Mouse (Mus musculus) cerebral cortex, adult 2 months (tissue): ENCODE data around the gene Cltc.

Experiments used
- WGBS: fragments of 180-500 bp; shearing (Covaris S2); methylation state at CpG from one replicate; pipeline ENCODE4 v1.1.7; 2018; 5-methylcytosine and 5-hydroxymethylcytosine counted together

Cltc gene

DNA sequence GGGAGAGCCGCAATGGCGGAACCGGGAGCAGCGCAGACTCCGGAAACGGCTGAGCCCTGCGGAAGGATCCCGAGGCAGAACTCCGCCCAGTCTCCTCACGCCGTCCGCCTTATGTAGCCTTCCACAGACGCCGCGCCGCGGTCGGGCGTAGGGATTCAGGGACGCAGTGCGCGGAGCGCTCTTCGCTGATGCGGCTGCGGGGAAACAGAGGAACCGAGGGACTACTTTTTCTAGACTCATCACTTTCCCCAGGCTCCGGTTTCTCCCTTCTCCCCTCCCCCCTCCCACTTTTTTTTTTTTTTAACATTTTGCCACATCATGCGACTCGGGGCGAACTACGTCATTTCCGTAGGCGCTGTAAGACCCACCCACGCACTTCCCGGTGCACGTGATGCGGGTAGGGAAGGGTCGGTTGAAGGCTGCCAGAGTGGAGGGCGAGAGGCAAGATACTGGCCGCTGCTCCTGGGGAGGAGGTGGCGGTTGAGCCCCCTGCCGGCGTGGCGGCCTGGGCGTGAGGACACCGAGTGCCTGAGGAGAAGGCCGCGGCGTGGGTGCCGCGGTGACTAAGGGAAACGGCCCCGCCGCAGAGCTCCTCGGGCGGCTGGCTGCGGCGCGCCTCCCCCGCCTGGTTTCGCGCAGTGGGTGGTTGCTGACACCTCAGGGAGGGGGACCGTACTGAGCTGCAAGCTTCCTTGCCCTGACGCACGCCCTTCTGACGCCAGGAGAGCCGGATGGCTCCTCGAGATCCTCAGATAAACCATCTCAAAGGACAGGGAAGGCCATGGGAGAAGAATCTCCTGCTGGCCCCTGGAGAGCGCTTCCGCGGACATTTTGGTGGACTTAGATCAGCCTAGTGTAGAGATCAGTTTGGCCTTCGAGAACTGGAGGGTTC is at the start of gene Cltc:
Cltc (minus strand) TSS at position 86 of the 892 bp plus-strand sequence.
- WGBS: under 1% methylated on average over 73 of the region's 73 CpGs

DNA sequence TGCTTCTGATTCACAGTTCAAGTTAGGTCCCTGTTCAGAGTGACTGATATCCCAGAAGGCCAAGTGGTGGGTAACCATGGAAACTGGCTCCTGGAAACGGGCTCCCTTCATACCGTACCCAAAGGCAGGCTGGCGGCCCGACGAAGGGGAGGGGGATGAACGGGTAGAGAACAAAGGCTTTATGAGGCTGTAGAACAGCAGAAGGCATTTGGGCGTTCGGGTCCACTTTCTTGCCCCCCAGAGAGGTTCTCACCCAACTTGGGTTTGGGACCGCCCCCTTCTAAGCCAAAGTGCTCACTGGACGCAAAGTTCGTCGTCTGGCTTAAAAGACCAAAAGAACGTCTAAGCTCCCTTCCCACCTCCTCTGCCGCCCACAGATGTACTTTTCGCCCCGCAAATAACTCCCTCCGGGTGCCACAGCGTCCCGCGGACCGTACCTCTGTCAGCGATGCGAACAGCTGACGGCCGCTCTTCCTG is 49.7 kb upstream of the Cltc start:
- 2% methylated on average over 25 of the region's 25 CpGs for WGBS

DNA sequence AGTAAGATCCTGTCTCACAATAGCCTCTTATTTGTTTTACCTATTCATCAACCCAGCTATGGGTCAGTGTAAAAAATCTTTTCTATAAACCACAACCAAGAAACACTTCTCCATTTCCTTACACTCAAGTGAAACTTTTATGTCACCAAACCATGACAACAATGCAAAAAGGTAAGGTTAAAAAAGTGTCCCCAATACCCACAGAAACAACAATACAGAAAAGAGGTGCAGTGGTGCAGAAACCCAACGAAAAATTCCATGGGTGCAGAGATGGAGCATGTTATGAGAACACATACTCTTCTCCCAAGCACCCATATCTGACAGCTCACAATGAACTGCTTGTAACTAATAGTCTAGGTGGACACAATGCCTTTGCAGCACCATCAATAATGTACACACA is 36.8 kb upstream of the Cltc start:
- WGBS: 85% methylated on average over 1 of the region's 1 CpGs

DNA sequence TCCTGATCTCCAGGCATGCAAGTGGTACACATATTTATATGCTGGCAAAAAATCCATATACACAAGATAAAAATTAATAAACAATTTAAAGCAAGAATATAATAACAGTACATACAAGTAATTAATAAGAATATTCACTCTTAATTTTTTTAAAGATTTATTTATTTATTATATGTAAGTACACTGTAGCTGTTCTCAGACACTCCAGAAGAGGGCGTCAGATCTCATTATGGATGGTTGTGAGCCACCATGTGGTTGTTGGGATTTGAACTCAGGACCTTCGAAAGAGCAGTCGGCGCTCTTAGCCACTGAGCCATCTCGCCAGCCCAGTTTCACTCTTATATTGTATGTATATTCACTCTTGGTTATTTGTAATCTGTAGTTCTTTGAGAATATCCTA is 30.1 kb upstream of the Cltc start:
- WGBS: 97% methylated on average over 5 of the region's 5 CpGs

DNA sequence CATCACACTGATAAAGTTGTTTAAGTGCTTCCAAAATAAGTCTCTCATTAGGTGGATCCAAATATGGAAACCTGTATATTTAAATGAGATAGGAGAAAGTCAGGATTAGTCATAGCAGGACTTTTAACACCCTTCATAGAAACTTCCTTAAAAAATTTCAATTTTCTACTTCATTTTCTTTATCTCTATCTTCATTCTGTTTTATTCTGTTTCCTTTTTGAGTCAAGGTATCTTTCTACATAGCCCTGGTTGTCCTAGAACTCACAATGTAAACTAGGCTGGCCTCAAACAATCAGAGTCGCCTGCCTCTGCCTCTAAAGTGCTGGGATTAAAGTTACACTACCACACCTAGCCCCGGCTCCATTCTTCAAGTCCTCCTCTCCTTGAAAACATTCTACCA is 28.4 kb upstream of the Cltc start:
- 94% methylated on average over 2 of the region's 2 CpGs for WGBS

DNA sequence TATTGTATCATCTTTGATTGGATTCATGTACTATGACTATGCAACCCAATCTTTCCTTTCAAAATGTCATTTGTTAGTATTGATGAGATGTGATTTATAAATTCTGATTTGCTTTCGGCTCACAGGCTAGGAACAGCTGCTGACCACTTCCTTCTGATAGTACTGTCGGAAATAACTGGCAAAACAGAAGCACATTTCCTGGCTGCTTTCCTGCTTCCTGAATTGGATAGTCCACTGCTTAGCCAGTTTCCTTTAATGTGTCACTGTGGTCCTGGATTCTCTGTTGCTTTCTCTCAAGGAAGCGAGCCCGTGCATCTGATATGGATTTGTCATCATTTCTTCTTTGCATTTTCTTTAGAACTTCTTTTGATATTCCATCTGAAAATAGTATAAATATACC is 12.5 kb upstream of the Cltc start:
- 74% methylated on average over 4 of the region's 4 CpGs for WGBS

DNA sequence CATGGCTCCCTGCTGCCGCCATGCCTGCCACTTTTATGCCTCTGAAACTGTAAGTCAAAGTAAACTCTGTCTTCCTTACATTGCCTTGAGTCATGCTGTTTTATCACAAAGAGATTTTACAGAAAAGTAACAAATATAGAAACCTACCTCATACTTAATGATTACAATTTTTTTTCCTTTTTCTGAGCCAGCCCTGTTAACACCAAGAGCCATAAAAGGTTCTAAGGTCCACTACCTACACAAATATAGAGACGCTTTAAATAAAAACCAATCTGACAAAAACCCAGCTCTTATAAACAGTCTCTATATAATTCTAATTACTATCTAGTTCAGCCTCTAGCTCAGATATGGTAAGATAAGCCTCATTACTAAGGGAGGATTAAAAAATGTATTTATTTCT is 7.1 kb upstream of the Cltc start:
- WGBS: 95% methylated on average over 2 of the region's 2 CpGs

DNA sequence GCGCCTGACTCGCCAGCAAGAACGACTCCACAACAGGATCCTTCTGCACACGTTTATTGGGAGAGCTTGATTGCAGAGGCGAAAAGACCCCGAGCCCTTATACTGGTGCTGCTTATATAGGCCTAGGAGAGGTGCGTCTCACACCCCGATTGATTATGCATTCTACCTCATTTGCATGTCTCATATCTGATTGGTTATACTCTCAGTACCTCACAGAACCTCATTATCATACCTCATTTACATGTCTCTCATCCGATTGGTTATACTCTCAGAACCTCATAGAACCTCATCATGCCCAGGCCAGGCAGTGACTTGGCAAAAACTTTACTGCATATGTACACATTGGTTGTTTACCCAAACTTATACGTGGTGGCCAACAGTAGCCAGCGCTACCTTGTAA is 5.8 kb upstream of the Cltc start:
- WGBS: 92% methylated on average over 11 of the region's 11 CpGs

DNA sequence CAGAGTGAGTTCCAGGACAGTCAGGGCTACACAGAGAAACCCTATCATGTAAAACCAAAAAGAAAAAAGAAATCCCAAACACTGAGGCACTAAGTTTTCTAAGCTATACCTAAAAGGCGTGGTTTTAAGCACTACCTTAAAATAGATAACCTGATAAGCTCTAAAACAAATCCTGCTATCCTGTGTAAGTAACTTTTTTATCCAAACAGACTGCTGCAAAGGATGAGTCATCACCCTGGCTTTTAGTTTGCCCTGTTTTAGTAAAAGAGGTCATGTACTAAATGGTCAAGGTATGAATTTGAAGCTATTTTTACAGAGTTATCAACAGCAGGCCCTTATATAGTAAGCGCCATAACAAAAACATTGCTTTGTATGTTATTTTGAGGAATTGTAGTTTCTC is 2.5 kb upstream of the Cltc start:
- 80% methylated on average over 2 of the region's 2 CpGs for WGBS

DNA sequence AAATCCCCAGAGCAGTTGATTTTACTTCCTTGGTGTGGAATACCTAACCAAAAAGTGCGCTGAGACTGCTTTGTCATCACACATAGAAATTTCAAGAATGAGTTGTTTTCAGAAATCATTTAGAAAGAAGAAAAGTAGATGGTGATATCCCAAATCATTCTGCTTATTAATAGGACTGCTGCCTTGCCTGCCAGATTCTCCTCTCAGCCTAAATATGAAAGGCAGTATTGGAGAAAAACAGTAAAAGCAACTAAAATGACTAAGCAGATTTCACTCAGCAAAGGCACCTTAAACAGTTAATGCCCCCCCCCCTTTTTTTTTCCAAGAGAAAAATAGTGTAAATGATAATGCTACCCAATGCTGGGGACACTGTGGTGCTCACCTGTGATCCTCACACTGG is 1.9 kb upstream of the Cltc start:
- 90% methylated on average over 1 of the region's 1 CpGs for WGBS

DNA sequence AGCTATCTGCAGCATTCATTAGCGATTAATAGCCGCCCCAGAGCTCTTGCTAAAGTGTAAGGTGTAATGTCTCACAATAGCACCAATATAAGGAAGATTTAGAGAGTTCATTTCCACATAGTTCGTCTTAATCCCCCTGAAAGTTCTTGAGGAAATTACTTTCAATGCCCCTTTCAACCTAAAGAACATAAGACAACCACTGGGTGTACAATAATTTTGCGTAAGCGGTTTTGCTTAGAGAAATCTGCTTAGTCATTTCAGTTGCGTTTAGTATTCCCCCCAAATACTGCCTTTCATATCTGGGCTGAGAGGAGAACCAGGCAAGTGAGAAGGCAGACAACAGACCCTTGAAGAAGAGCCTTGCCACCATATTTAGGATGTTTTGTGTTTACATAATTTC is 1.2 kb upstream of the Cltc start:
- 24% methylated on average over 6 of the region's 6 CpGs for WGBS

DNA sequence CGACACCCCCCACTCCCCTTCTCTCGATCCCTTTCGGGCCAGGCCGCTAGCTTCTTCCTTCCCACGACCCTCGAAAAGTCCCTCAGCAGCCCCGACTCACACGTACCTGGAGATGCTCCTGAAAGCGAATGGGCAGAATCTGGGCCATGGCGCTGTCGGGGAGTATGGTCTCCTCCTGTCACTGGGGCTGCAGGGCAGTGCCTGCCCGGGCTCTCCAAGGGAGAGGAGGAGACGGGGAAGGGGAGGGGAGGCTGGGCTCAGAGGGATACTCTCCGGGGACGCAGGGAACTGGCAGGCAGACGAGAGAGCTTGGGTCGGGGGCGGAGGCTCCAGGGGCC is 254 bp downstream of the Cltc start:
- WGBS: under 1% methylated on average over 18 of the region's 18 CpGs

DNA sequence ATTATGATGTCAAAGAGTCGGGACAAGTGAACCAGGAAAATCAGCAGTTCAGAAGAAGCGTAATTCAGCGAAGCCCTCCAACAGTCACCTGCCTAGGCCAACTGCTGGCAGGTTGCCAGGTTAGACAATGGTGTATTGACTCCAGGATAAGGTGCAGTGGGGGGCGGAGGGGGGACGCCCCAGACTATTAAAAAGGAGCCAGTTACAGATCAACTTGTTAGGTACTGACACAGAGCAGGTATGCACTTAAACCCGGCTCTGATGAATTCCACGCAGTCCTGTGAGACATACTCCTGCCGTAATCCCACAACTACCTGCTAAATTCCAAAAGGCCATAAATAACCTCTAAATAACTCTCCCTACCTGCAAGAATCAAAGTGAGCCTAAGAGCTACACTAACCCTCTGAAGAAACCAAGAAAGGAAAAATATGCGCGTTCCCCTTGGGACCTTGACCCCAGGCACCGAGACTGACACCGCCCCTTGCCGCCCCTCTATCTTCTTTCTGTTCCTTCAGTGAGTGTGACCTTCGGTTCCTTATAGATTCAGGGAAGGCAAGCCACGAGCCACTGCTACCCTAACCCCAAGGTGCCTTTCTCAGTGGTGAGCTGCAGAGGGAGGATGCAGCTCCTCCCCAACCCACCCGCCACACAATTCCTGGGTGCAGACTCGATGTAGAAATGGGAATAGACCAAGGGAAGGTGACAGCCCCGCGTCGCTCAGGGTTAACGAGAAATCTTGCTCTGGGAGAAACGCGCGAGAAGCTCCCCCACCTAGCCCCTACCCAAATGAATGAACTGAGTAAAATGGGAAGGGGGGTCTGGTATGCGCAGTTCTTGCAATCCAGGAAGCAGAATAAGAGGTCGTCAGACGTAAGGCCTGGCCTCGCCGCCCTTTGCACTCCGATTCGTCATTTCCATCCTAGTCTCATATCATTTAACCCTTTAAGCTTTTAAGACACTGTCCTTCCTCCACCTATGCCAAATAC is 916 bp downstream of the Cltc start:
- under 1% methylated on average over 31 of the region's 31 CpGs for WGBS

DNA sequence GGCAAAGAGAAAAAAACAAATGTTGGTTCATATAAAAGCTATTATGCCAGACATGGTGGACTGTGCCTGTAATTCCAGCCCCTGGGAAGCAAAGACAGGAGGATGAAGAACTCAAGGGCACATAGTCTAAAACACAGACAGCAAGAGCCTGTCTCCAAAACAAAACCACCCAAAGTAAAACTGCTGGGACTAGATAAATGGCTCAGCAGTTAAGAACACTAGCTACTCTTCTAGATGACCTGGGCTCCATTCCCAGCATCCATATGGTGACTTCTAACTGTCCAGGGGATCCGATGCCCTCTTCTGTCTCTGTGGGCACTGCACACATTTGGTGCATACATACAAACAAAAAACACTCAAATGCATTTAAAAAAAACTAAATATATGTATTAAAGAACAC is 6.4 kb downstream of the Cltc start:
- WGBS: 76% methylated on average over 1 of the region's 1 CpGs

DNA sequence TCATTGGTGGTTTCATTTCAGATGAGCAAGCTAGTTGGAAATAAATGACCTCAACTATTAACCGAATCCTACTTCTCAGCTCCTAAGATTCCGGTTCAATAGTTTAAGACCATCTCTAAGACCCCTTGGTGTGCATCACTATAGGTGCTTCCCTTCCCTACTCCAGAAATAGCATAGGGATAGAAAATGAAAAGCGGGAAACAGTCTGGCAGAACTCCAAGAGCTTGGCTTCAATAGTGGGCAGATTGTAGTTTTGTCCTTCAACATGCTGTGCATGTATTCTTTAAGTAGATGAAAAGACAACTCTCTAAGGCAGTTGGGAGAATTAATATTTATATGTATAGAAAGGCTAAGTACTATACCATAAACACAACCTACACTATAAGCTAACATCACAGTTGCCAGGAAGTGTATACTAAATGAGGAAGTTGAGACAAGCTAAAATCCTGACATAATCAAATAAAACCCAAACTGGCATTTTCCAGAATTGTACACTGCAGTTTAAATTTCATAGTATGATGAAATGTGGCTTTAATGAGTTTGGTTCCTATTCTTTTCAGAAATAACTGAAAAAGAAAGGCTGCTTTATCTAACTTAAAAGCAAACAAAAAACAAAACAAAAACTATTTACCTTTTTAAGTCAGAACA is 7.5 kb downstream of the Cltc start:
- 25% methylated on average over 3 of the region's 3 CpGs for WGBS

DNA sequence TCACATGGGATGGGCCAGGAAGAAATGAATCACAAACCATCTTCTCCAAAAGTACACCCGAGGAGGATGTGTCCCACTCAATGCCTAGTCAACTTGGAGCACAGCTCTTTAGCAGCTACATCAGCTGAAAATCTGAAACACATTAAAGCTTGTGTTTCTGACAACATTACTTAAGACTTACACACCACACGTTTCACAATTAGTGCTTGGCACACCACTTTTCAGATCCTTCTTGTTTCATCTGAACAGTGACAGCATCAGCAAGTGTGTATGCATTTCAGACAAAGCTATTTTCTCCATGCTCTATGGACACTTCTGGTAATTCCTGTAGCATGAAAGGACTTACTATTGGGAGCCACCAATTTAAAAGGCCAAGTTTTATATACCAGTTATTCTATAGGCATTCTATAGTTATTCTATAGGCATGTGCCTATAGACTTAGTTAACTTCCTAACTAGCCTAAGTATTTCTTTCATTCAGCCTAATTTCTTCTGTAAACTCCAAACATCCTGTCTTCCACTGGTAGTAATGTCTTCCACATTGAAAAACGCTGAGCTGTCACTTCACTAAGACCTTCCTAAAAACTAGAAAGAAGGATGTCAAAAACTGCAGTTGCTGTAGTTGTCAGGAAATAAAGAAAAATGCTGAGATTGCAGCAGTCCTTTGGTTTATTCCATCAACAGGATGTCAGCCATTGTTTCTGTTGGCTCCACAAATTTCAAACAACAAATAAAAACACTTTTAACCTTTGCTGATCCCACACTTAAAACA is 11.5 kb downstream of the Cltc start:
- WGBS: 25% methylated on average over 3 of the region's 3 CpGs

DNA sequence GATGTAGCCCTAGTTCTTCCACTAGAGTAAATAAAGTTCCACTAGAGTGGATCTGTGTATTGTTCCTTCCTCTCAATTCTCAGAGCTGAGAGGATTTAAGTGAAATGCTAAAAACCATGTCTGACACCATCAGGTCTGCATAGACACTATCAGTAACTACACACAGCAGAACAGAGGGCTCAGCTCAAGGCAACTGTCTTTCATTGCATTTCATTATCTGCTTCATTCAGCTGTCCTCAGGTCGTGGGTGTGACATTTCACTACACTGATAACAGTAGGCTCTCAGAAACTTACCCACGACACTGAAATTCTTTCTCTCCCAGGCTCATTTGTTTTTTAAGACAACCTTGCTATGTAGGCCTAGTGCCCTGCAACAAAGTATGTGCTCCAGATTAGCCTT is 14.8 kb downstream of the Cltc start:
- 19% methylated on average over 2 of the region's 2 CpGs for WGBS

DNA sequence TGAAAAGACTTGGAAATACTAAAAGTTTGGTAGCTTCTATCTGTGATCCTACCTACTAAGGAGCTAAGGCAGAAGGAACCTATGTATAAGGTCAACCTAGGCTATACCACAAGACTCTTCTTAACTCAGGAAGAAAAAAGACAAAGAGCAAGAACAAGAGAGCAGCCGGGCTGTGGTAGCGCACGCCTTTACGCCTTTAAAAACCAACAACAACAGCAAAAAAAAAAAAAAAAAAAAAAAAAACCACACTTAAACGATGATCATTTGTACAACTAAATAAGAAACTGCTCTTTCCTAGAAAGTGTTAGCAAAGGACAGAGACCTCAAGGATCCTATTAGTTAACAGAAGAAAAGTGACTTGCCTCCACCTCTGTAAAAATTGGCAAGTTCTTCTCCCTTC is 15.9 kb downstream of the Cltc start:
- WGBS: 73% methylated on average over 5 of the region's 5 CpGs

DNA sequence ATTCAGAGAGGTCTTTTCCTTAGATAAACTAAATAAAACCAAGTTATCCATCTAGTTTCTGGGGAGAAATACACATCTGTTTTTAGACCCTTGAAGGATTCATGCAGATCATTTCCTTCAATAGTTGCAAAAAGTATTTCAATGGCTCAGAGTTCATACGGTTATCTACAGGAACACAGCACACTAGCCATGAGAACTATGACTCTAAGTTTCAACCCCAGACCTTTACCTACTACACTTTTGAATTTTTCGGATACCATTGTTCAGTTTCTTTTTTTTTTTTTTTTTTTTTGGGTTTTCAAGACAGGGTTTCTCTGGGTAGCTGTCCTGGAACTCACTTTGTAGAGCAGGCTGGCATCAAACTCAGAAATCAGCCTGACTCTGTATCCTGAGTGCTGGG is 17.9 kb downstream of the Cltc start:
- WGBS: 69% methylated on average over 2 of the region's 2 CpGs

DNA sequence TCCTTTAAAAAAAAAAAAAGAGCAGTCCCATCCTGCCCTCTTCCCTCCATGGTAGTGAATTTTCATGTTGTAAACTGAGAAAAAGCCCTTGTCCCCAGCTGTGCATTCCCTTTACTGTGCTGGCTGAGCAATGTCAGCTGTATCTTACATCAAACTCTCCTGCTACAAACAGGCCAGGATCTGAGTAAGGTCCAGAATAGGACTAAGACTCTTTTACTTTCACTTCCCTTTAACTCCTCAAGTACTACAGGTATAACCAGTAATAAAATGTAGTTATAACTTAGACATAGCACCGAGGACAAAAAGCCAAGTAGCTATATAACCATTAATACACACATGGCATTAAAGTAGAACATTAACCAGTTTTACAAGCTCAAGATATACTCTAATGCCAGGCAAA is 18.4 kb downstream of the Cltc start:
- WGBS: 85% methylated on average over 1 of the region's 1 CpGs

DNA sequence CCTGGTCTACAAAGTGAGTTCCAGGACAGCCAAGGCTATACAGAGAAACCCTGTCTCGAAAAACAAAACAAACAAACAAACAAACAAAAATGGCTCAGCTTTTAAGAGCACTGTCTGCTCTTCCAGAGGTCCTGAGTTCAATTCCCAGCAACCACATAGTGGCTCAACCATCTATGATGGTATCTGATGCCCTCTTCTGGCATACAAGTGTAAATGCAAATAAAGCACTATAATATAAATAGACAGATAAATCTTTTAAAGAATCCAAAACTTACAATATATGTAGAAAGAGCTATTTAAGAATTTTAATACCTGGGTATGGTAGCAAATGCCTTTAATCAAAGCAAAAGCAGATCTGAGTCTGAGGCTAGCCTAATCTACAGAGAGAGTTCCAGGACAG is 19.1 kb downstream of the Cltc start:
- WGBS: 100% methylated on average over 1 of the region's 1 CpGs
